Mouse (Mus musculus) embryonic facial prominence, embryonic 10.5 days (tissue): ENCODE data around the gene C3. TPM values are rescaled to one million over a fixed set of nuclear protein-coding genes. Genes with fewer than 3 reads are reported as not detected.
A peak's percentile ranks its signal among the peaks of the same experiment; 100 is the strongest.

ENCODE experiments used
- DNase-seq: peaks from one replicate; pipeline ENCODE4 v3.0.0-alpha.2; 2017; ENCODE audit warnings: low spot score
- H3K27ac ChIP-seq: fragments of 300-500 bp; sonication (generic); replicated peaks from 2 replicates; pipeline ENCODE4 v1.5.1; 2016; ENCODE audit warnings: mild to moderate bottlenecking
- H3K27me3 ChIP-seq: fragments of 300-500 bp; sonication (generic); replicated peaks from 2 replicates; pipeline ENCODE4 v1.6.1; 2016; ENCODE audit warnings: low read depth, mild to moderate bottlenecking; ENCODE audit not compliant: poor library complexity, severe bottlenecking
- H3K36me3 ChIP-seq: fragments of 300-500 bp; sonication (generic); replicated peaks from 2 replicates; pipeline ENCODE4 v1.6.1; 2016; ENCODE audit warnings: mild to moderate bottlenecking, moderate library complexity
- H3K4me1 ChIP-seq: fragments of 300-500 bp; sonication (generic); 2 replicates; pipeline ENCODE4 v1.6.1; 2016
- H3K4me3 ChIP-seq: fragments of 300-500 bp; sonication (generic); 2 replicates; pipeline ENCODE4 v1.5.1; 2016; ENCODE audit warnings: mild to moderate bottlenecking, moderate library complexity
- H3K9me3 ChIP-seq: fragments of 300-500 bp; sonication (generic); 2 replicates; pipeline ENCODE4 v1.6.1; 2016; ENCODE audit warnings: mild to moderate bottlenecking
- WGBS: fragments of 180-500 bp; shearing (Covaris S2); methylation state at CpG from one replicate; pipeline ENCODE4 v1.1.7; 2016; 5-methylcytosine and 5-hydroxymethylcytosine counted together
- polyA plus RNA-seq: library from polyadenylated mRNA; unstranded; fragments of >200 nt; fragmentation: Nextera tagmentation; extraction: Ambion mirVana; gene quantifications from 2 replicates; pipeline ENCODE4 v1.2.1, GENCODE M21; 2016

C3 gene
- polyA plus RNA-seq, 1 experiment from 2014 or later: 0.32 TPM

DNA sequence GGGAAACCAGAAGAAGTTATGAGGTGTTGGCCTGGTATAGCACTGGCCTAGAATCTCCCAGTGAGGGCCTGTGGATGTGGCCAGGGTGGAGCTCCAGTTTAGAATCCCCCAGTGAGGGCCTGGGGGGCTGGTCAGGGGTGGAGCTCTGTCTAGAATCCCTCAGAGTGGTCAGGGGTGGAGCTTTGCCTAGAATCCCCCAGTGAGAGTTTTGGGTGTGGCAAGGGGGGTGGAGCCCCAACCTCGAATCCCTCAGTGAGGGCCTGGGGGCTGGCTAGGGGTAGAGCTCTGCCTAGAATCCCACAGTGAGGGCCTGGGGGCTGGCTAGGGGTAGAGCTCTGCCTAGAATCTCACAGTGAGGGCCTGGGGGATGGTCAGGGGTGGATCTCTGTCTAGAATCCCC lies 33.9 kb upstream of the C3 start:
- no peaks in the 10 kb centered on the region for H3K27me3 ChIP-seq
- H3K36me3 ChIP-seq: peaks cover 76% of the 10 kb centered on the region
- peaks cover 10% of the 10 kb centered on the region for H3K4me1 ChIP-seq
- H3K4me3 ChIP-seq: no peak overlapping the region
- H3K9me3 ChIP-seq: no peaks in the 10 kb centered on the region
- no peak overlapping the region for H3K27ac ChIP-seq
- 46% methylated on average over 1 of the region's 1 CpGs for WGBS
- no peak for DNase-seq

- no peak for DNase-seq
- Histone ChIP-seq H3K27me3 (no peaks in the 10 kb centered on the region), H3K27ac (no peak overlapping the region), H3K36me3 (peaks cover 81% of the 10 kb centered on the region), H3K4me1 (peaks cover 10% of the 10 kb centered on the region), H3K9me3 (no peaks in the 10 kb centered on the region), H3K4me3 (no peak overlapping the region)
- 89% methylated on average over 4 of the region's 4 CpGs for WGBS
Measured at GRCm38 (mm10) chr17:57261286-57261685, 33.4 kb upstream of the C3 start.

- Histone ChIP-seq H3K9me3 (no peaks in the 10 kb centered on the region), H3K27me3 (no peaks in the 10 kb centered on the region), H3K4me1 (peaks cover 6% of the 10 kb centered on the region), H3K36me3 (peaks cover 90% of the 10 kb centered on the region), H3K4me3 (no peak overlapping the region), H3K27ac (no peak overlapping the region)
- 92% methylated on average over 9 of the region's 9 CpGs for WGBS
- DNase-seq: no peak
Measured at GRCm38 (mm10) chr17:57260351-57260750, 32.4 kb upstream of the C3 start.

DNA sequence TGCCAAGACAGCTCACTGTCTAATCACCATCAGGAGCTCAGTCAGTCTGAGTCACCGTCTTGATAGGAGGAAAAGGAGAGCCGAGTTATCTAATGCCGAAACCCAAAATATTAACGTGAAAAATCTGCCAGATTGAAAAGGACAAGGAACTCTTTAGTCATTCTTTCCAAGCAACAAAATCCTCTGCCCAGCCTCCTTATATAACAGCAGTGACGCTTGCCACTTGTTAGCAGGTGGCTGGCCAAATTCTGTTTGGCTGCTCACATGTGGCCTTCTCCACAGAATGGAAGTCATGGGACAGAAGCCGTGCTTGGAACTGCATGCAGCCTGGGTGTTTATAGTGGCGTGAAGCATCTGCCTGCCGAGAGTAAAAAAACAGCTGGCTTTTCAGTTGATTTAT lies 31.8 kb upstream of the C3 start:
- peaks cover 96% of the 10 kb centered on the region for H3K36me3 ChIP-seq
- 91% methylated on average over 8 of the region's 8 CpGs for WGBS

GRCm38 (mm10) chr17:57258191-57258590 lies 30.3 kb upstream of the C3 start:
- Histone ChIP-seq H3K4me3 (no peak overlapping the region), H3K27me3 (no peaks in the 10 kb centered on the region), H3K4me1 (no peaks in the 10 kb centered on the region), H3K9me3 (no peaks in the 10 kb centered on the region), H3K27ac (no peak overlapping the region), H3K36me3 (peaks cover 98% of the 10 kb centered on the region)
- WGBS: 94% methylated on average over 3 of the region's 3 CpGs
- no peak for DNase-seq

More for the DNA sequence above, 31.8 kb upstream of the C3 start:
- H3K27ac ChIP-seq: no peak overlapping the region
- no peaks in the 10 kb centered on the region for H3K27me3 ChIP-seq
- no peaks in the 10 kb centered on the region for H3K9me3 ChIP-seq
- DNase-seq: no peak
- H3K4me3 ChIP-seq: no peak overlapping the region
- peaks cover under 1% of the 10 kb centered on the region; the same call in 1 of the 2 replicates for H3K4me1 ChIP-seq

DNA sequence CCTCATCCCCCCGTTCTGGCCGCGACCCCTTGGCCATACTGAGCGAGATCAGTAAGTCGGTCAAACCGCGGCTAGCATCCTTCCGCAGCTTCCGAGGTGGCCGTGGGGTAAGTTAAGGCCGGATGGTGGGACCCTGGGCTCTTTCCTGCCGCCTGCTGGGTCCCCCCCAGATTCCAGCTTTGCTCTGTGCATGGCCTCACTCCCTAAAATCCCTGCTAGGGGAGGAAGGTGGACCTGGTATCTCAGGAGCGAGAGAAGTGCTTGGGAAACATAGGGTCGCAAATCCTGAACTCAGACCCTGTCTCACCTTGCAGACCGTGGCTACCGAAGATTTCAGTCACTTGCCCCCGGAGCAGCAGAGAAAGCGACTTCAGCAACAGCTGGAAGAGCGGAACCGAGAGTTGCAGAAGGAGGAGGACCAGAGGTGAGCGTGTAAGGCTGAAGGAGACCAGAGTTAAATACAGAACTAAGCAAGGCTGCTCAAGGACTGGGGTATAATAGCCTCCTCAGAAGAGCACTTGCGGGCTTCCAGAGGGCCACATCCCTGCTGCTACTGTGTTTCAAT lies 29.1 kb upstream of the C3 start:
- no peaks in the 10 kb centered on the region for H3K27me3 ChIP-seq
- peaks cover 90% of the 10 kb centered on the region for H3K36me3 ChIP-seq
- WGBS: 94% methylated on average over 22 of the region's 22 CpGs
- H3K4me1 ChIP-seq: no peaks in the 10 kb centered on the region
- no peaks in the 10 kb centered on the region for H3K9me3 ChIP-seq
- no peak overlapping the region for H3K27ac ChIP-seq
- H3K4me3 ChIP-seq: no peak overlapping the region
- no peak for DNase-seq

- Histone ChIP-seq H3K27me3 (no peaks in the 10 kb centered on the region), H3K4me3 (no peak overlapping the region), H3K9me3 (no peaks in the 10 kb centered on the region), H3K36me3 (peaks cover 74% of the 10 kb centered on the region), H3K27ac (no peak overlapping the region), H3K4me1 (peaks cover 8% of the 10 kb centered on the region)
- 92% methylated on average over 14 of the region's 14 CpGs for WGBS
- DNase-seq: no peak
Measured at GRCm38 (mm10) chr17:57255354-57255753, 27.4 kb upstream of the C3 start.

DNA sequence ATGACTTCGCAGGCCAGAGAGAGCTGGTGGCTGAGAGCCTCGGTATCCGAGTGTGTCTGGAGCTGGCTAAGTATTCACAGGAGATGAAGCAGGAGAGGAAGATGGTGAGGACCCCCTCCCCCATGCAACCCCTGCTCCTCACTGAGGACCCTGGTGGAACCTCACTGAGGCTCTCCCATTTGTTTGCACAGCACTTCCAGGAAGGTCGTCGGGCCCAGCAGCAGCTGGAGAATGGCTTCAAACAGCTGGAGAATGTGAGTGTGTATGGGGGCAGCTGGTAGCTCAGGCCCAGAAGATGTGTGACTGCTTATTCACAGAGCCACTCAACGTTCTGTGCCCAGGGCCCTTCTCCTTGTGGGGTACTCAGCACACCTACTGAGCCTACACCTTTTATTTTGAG lies 25.4 kb upstream of the C3 start:
- Histone ChIP-seq H3K4me3 (no peak overlapping the region), H3K9me3 (no peaks in the 10 kb centered on the region), H3K27ac (no peak overlapping the region), H3K27me3 (no peaks in the 10 kb centered on the region), H3K36me3 (peaks cover 53% of the 10 kb centered on the region), H3K4me1 (peaks cover 21% of the 10 kb centered on the region)
- no peak for DNase-seq
- 80% methylated on average over 6 of the region's 6 CpGs for WGBS

GRCm38 (mm10) chr17:57251431-57251830 lies 23.5 kb upstream of the C3 start:
- WGBS: 95% methylated on average over 3 of the region's 3 CpGs
- no peak for DNase-seq
- H3K4me3 ChIP-seq: peak overlapping the region; percentile 82; the same call in 1 of the 2 replicates
- H3K4me1 ChIP-seq: peaks cover 27% of the 10 kb centered on the region
- H3K36me3 ChIP-seq: peaks cover 36% of the 10 kb centered on the region
- no peaks in the 10 kb centered on the region for H3K27me3 ChIP-seq
- H3K9me3 ChIP-seq: no peaks in the 10 kb centered on the region
- H3K27ac ChIP-seq: no peak overlapping the region

- Histone ChIP-seq H3K27me3 (no peaks in the 10 kb centered on the region), H3K4me3 (peak overlapping the region; percentile 82), H3K4me1 (peaks cover 34% of the 10 kb centered on the region), H3K27ac (peak overlapping the region; percentile 89), H3K36me3 (peaks cover 28% of the 10 kb centered on the region), H3K9me3 (no peaks in the 10 kb centered on the region)
- DNase-seq: peak; percentile 48
- 3% methylated on average over 33 of the region's 33 CpGs for WGBS
Measured at GRCm38 (mm10) chr17:57250461-57251160, 22.7 kb upstream of the C3 start.

- Histone ChIP-seq H3K4me3 (peak within 1 kb of the TSS; percentile 82), H3K27ac (peak within 1 kb of the TSS; percentile 89), H3K9me3 (no peaks in the 10 kb centered on the region), H3K27me3 (no peaks in the 10 kb centered on the region), H3K4me1 (peaks cover 34% of the 10 kb centered on the region), H3K36me3 (peaks cover 23% of the 10 kb centered on the region)
- WGBS: under 1% methylated on average over 52 of the region's 52 CpGs
- peak; percentile 97 for DNase-seq
Measured at GRCm38 (mm10) chr17:57249186-57250181, 21.5 kb upstream of the C3 start, which contains the start of gene Trip10. Gene Trip10 (plus strand): TSS chr17:57249455.

GRCm38 (mm10) chr17:57248771-57249170 lies 20.8 kb upstream of the C3 start:
- no peaks in the 10 kb centered on the region for H3K27me3 ChIP-seq
- H3K4me1 ChIP-seq: peaks cover 34% of the 10 kb centered on the region
- H3K9me3 ChIP-seq: no peaks in the 10 kb centered on the region
- peak overlapping the region; percentile 82 for H3K4me3 ChIP-seq
- WGBS: 9% methylated on average over 13 of the region's 13 CpGs
- peaks cover 23% of the 10 kb centered on the region for H3K36me3 ChIP-seq
- peak overlapping the region; percentile 82 for H3K27ac ChIP-seq
- peak; percentile 38 for DNase-seq
